Mouse (Mus musculus): ENCODE measurements around the gene Alox12b. TPM values are rescaled to one million over a fixed set of nuclear protein-coding genes. Genes with fewer than 3 reads are reported as not detected.

Alox12b gene
- not detected for total RNA-seq (2023)

GRCm38 (mm10) chr11:69156800-69157199, at the start of gene Alox12b:
TSS of gene Alox12b (plus strand) at chr11:69156989.

GRCm38 (mm10) chr11:69120221-69121000, 36.4 kb upstream of the Alox12b start, which contains the start of gene Hes7:
TSS of gene Hes7 (plus strand) at chr11:69120404.

DNA sequence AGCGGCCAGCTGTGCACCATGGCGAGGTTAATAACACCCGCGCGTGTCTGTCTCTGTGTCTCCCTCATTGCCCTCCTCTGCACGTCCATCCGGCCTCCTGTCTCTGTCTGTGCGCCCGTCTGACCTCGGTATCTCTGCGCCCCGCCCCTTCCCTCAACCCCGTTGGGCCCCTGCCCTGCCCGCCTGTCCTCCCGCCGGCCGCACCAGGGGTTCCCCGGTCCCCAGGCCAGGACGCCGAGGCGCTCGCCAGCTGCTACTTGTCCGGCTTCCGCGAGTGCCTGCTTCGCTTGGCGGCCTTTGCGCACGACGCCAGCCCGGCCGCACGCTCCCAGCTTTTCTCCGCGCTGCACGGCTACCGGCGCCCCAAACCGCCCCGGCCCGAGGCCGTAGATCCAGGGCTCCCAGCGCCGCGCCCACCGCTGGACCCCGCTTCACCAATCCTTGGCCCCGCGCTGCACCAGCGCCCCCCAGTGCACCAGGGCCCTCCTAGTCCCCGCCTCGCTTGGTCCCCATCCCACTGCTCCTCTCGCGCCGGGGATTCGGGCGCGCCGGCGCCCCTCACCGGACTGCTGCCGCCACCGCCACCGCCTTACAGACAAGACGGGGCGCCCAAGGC, 34.3 kb upstream of the Alox12b start, which contains the start of gene 9130213A22Rik:
9130213A22Rik (minus strand) TSS at position 254 of the 616 bp plus-strand sequence.

GRCm38 (mm10) chr11:69125852-69125918, 31.1 kb upstream of the Alox12b start, which contains the start of gene Aloxe3:
TSS of gene Aloxe3 (plus strand) at chr11:69125896.

DNA sequence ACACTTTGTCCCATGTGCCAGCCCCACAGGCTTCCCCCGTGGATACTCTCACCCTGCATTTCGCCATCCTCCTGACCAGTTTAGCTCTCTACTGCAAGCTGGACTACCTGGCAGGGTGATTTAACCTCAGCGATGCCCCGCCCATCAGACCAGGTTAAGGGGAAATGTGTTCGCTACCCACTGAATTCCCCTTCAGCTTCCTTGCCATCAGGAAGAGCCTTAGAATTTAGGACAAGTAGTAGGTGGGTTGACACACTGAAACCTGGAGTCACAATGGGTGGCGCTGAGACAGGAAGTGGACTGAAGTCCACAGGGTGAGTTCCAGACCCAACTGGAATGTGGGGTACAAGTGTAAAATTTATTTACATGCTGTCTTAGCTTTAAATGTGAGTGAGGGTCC, 41.0 kb downstream of the Alox12b start, which contains the start of gene Alox8:
Alox8 (minus strand) TSS at position 101 of the 400 bp plus-strand sequence.

Other genes with a start within 250 kb of the Alox12b start
- gene Odf4, start 229.9 kb upstream of the Alox12b start, total RNA-seq (2023): not detected
- not detected for gene Arhgef15, start 199.5 kb upstream of the Alox12b start, total RNA-seq (2023)
- 1 to 10 TPM; 3.4 to 5.1 TPM for gene Slc25a35, start 188.9 kb upstream of the Alox12b start, total RNA-seq (2023)
- 10 to 100 TPM; 12.2 to 17.5 TPM for gene Rangrf, start 181.8 kb upstream of the Alox12b start, total RNA-seq (2023)
- gene Pfas, start 148.5 kb upstream of the Alox12b start, total RNA-seq (2023): 10 to 100 TPM; 22.5 to 32.2 TPM
- 10 to 100 TPM; 22.0 to 24.7 TPM for gene Ctc1, start 141.1 kb upstream of the Alox12b start, total RNA-seq (2023)
- 1 to 10 TPM; 1.8 to 6.1 TPM for gene Aurkb, start 111.3 kb upstream of the Alox12b start, total RNA-seq (2023)
- gene Borcs6, start 97.3 kb upstream of the Alox12b start, total RNA-seq (2023): 10 to 100 TPM in 1 of 2 experiments, 1 to 10 TPM in 1; 9.0 to 12.8 TPM
- gene Tmem107, start 86.2 kb upstream of the Alox12b start, total RNA-seq (2023): 1 to 10 TPM in 1 of 2 experiments, under 1 TPM in 1; 0.82 to 2.4 TPM
- gene Vamp2, start 68.5 kb upstream of the Alox12b start, total RNA-seq (2023): 100 to 1,000 TPM; 396 to 405 TPM
- gene Per1, start 61.8 kb upstream of the Alox12b start, total RNA-seq (2023): 100 to 1,000 TPM; 279 to 361 TPM
- not detected for gene Hes7, start 36.6 kb upstream of the Alox12b start, total RNA-seq (2023)
- not detected for gene 9130213A22Rik, start 34.4 kb upstream of the Alox12b start, total RNA-seq (2023)
- under 1 TPM; 0.30 to 0.55 TPM for gene Aloxe3, start 31.1 kb upstream of the Alox12b start, total RNA-seq (2023)
- gene Alox8, start 40.9 kb downstream of the Alox12b start, total RNA-seq (2023): 1 to 10 TPM; 1.2 to 1.6 TPM
- gene Gucy2e, start 80.0 kb downstream of the Alox12b start, total RNA-seq (2023): under 1 TPM; 0.06 to 0.12 TPM
- 10 to 100 TPM; 13.4 to 18.0 TPM for gene Cntrob, start 166.8 kb downstream of the Alox12b start, total RNA-seq (2023)
- gene Trappc1, start 167.0 kb downstream of the Alox12b start, total RNA-seq (2023): 10 to 100 TPM; 22.6 to 26.6 TPM
- gene Kcnab3, start 169.3 kb downstream of the Alox12b start, total RNA-seq (2023): 1 to 10 TPM; 1.1 to 1.8 TPM
- 1 to 10 TPM; 1.5 to 2.4 TPM for gene Rnf227, start 183.5 kb downstream of the Alox12b start, total RNA-seq (2023)
- 100 to 1,000 TPM; 777 to 802 TPM for gene Chd3, start 212.4 kb downstream of the Alox12b start, total RNA-seq (2023)
- 10 to 100 TPM; 33.0 to 46.3 TPM for gene Naa38, start 238.5 kb downstream of the Alox12b start, total RNA-seq (2023)
- gene Cyb5d1, start 238.6 kb downstream of the Alox12b start, total RNA-seq (2023): 10 to 100 TPM; 24.6 to 31.6 TPM
- 1 to 10 TPM; 7.2 to 8.1 TPM for gene Tmem88, start 241.2 kb downstream of the Alox12b start, total RNA-seq (2023)